Mouse (Mus musculus) CH12.LX (cell line): ENCODE data around the gene Akap7. TPM values are rescaled to one million over a fixed set of nuclear protein-coding genes. Genes with fewer than 3 reads are reported as not detected.

ENCODE experiments used
- DNase-seq: peaks from one replicate; pipeline ENCODE4 v3.0.0-alpha.2; 2013; ENCODE audit errors: extremely low read depth
- H3K27ac ChIP-seq: 2 replicates; pipeline ENCODE4 v1.5.1; 2012; ENCODE audit warnings: low read depth, mild to moderate bottlenecking, control low read depth, moderate library complexity; ENCODE audit not compliant: insufficient read depth
- H3K27me3 ChIP-seq: replicated peaks from 2 replicates; pipeline ENCODE3; 2012; ENCODE audit warnings: inconsistent platforms
- H3K36me3 ChIP-seq, 2 experiments: replicated peaks in 1 of 2; 2 replicates each; pipeline versions ENCODE3 to v1.6.1; 2012; ENCODE audit warnings: inconsistent platforms in 1 of 2, low read length in 1 of 2, mild to moderate bottlenecking in 1 of 2, mixed read lengths in 1 of 2, moderate library complexity in 1 of 2; ENCODE audit not compliant: control insufficient read depth in 1 of 2, insufficient read depth in 1 of 2
- H3K4me1 ChIP-seq, 2 experiments: 2 replicates each; pipeline ENCODE4 v1.6.1; 2012; ENCODE audit warnings: inconsistent platforms in 1 of 2, moderate library complexity in 1 of 2; ENCODE audit not compliant: insufficient read depth in 2 of 2, control insufficient read depth in 1 of 2
- H3K4me2 ChIP-seq: 2 replicates; pipeline ENCODE4 v1.6.1; 2012; ENCODE audit warnings: low read depth, mild to moderate bottlenecking, control low read depth; ENCODE audit not compliant: poor library complexity, insufficient read depth, severe bottlenecking
- H3K4me3 ChIP-seq, 3 experiments: fragments of 150-350 bp in 1 of 3; sonication (generic) in 1 of 3; replicated peaks in 1 of 3; 2 replicates each; pipeline versions ENCODE3 to v1.5.1; 2011 to 2012; ENCODE audit warnings: low read depth in 2 of 3, low read length in 2 of 3, mild to moderate bottlenecking in 2 of 3, moderate library complexity in 2 of 3, control low read depth in 1 of 3, improper control_type of control experiment in 1 of 3, inconsistent platforms in 1 of 3, mixed read lengths in 1 of 3; ENCODE audit not compliant: poor library complexity in 1 of 3
- H3K79me2 ChIP-seq: replicated peaks from 2 replicates; pipeline ENCODE4 v1.6.1; 2012; ENCODE audit warnings: mild to moderate bottlenecking, moderate library complexity; ENCODE audit not compliant: control insufficient read depth, poor library complexity, insufficient read depth, severe bottlenecking; ENCODE audit errors: extremely low read depth
- H3K9ac ChIP-seq: 2 replicates; pipeline ENCODE4 v1.6.1; 2012; ENCODE audit warnings: low read depth, mild to moderate bottlenecking, control low read depth, moderate library complexity; ENCODE audit not compliant: insufficient read depth
- H3K9me3 ChIP-seq: replicated peaks from 2 replicates; pipeline ENCODE3; 2012; ENCODE audit warnings: low read length, inconsistent platforms, mixed read lengths
- BHLHE40 ChIP-seq: IDR thresholded peaks from 2 replicates; pipeline ENCODE4 v1.6.1; 2011; ENCODE audit warnings: mild to moderate bottlenecking, low read depth, low read length, improper control_type of control experiment
- CTCF ChIP-seq, 2 experiments: IDR thresholded peaks in 1 of 2; conservative IDR thresholded peaks in 1 of 2; 2 replicates each; pipeline ENCODE4 v1.5.1; 2011 to 2012; ENCODE audit warnings: low read depth in 2 of 2, low read length in 2 of 2, improper control_type of control experiment in 1 of 2, inconsistent platforms in 1 of 2, mild to moderate bottlenecking in 1 of 2, moderate library complexity in 1 of 2
- EP300 ChIP-seq: IDR thresholded peaks from 2 replicates; pipeline ENCODE4 v1.6.1; 2011; ENCODE audit warnings: low read length, improper control_type of control experiment
- HCFC1 ChIP-seq: IDR thresholded peaks from 2 replicates; pipeline ENCODE4 v1.6.1; 2012; ENCODE audit warnings: low read depth, mild to moderate bottlenecking, inconsistent platforms, low read length, improper control_type of control experiment
- JUND ChIP-seq: conservative IDR thresholded peaks from 2 replicates; pipeline ENCODE4 v1.6.1; 2011; ENCODE audit warnings: low read depth, low read length, improper control_type of control experiment
- KAT2A ChIP-seq: IDR thresholded peaks from 2 replicates; pipeline ENCODE4 v1.6.1; 2012; ENCODE audit warnings: low read length, improper control_type of control experiment, inconsistent platforms; ENCODE audit not compliant: insufficient replicate concordance
- MAFK ChIP-seq: IDR thresholded peaks from 2 replicates; pipeline ENCODE4 v1.6.1; 2011; ENCODE audit warnings: low read length, improper control_type of control experiment; ENCODE audit not compliant: insufficient replicate concordance
- MEF2A ChIP-seq: IDR thresholded peaks from 2 replicates; pipeline ENCODE4 v1.6.1; 2014; ENCODE audit warnings: low read depth, mild to moderate bottlenecking, inconsistent platforms, low read length, improper control_type of control experiment, borderline replicate concordance
- NRF1 ChIP-seq: IDR thresholded peaks from 2 replicates; pipeline ENCODE4 v1.6.1; 2014; ENCODE audit warnings: low read depth, mild to moderate bottlenecking, inconsistent platforms, low read length, improper control_type of control experiment, moderate library complexity
- PAX5 ChIP-seq: IDR thresholded peaks from 2 replicates; pipeline ENCODE4 v1.6.1; 2012; ENCODE audit warnings: low read length, inconsistent platforms, mixed read lengths
- POLR2AphosphoS2 ChIP-seq: IDR thresholded peaks from 2 replicates; pipeline ENCODE4 v1.6.1; 2011; ENCODE audit warnings: low read depth, low read length, improper control_type of control experiment
- RAD21 ChIP-seq: IDR thresholded peaks from 2 replicates; pipeline ENCODE4 v1.6.1; 2011; ENCODE audit warnings: low read depth, mild to moderate bottlenecking, low read length, improper control_type of control experiment, moderate library complexity
- SIN3A ChIP-seq: IDR thresholded peaks from 2 replicates; pipeline ENCODE4 v1.6.1; 2012; ENCODE audit warnings: low read length, improper control_type of control experiment, inconsistent platforms
- SMC3 ChIP-seq: IDR thresholded peaks from 2 replicates; pipeline ENCODE4 v1.6.1; 2011; ENCODE audit warnings: low read depth, low read length, improper control_type of control experiment
- TCF12 ChIP-seq: IDR thresholded peaks from 2 replicates; pipeline ENCODE4 v1.6.1; 2014; ENCODE audit warnings: low read depth, mild to moderate bottlenecking, inconsistent platforms, low read length, improper control_type of control experiment
- UBTF ChIP-seq: IDR thresholded peaks from 2 replicates; pipeline ENCODE4 v1.6.1; 2012; ENCODE audit warnings: low read depth, mild to moderate bottlenecking, inconsistent platforms, low read length, improper control_type of control experiment, moderate library complexity
- ZKSCAN1 ChIP-seq: IDR thresholded peaks from 2 replicates; pipeline ENCODE4 v1.6.1; 2012; ENCODE audit warnings: low read depth, inconsistent platforms, low read length, improper control_type of control experiment, borderline replicate concordance
- ZMIZ1 ChIP-seq: IDR thresholded peaks from 2 replicates; pipeline ENCODE4 v1.6.1; 2012; ENCODE audit warnings: low read depth, mild to moderate bottlenecking, inconsistent platforms, low read length, improper control_type of control experiment
- ZNF384 ChIP-seq: IDR thresholded peaks from 2 replicates; pipeline ENCODE4 v1.6.1; 2012; ENCODE audit warnings: low read depth, low read length, improper control_type of control experiment, inconsistent platforms
- dilution Hi-C: fragments of 300-500 bp; cut with MboI; formaldehyde crosslinking; loops from 2 replicates; pipeline ENCODE4 v1.14.3; 2020; ENCODE audit warnings: low sequenced_read_pairs; ENCODE audit not compliant: extremely low pct_unique_long_range_greater_than_20kb, extremely low pct_ligation_motif_present
- in situ Hi-C: fragments of 300-500 bp; cut with MboI; formaldehyde crosslinking; loops from 3 replicates; pipeline ENCODE4 v1.14.3; 2019; ENCODE audit warnings: low sequenced_read_pairs, low pct_ligation_motif_present, low pct_unique_long_range_greater_than_20kb, mixed read lengths
- polyA plus RNA-seq: library from polyadenylated mRNA; unstranded; fragments of >175 nt; gene quantifications from 2 replicates; pipeline ENCODE4 v1.2.1, GENCODE M21; 2012; ENCODE audit warnings: low read depth; ENCODE audit not compliant: insufficient read length
- total RNA-seq, 2 experiments: library from RNA; depleted of rRNA; stranded (reverse); fragments of 300-350 nt in 1 of 2; fragments of >200 nt in 1 of 2; gene quantifications; 2 replicates each; pipeline ENCODE4 v1.2.3; 2012 to 2014

Gene Akap7
- total and polyA plus RNA-seq, 3 experiments: 6.2 to 12.1 (median 7.1) TPM

DNA sequence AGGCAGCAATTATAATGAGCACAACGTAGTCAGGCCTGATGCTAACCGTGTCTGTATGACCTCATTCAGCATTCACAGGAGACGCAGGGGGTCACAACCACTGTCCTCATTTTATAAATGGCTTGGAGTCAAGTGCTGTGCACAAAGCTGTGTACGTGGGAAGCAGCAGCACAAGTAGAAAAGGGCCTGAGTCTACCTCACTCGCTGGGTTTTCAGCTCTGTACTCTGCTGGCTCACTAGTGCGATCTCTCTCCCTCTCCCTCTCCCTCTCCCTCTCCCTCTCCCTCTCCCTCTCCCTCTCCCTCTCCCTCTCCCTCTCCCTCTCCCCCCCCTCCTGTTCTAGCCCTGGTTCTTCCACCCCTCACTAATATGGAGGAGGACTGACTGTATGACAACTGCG, 99.1 kb downstream of the Akap7 start:
- in situ Hi-C loops: no loop called here
- H3K79me2 ChIP-seq: no peaks in the 10 kb centered on the region
- H3K9me3 ChIP-seq: no peaks in the 10 kb centered on the region
- no peak overlapping the region for H3K9ac ChIP-seq
- DNase-seq: no peak
- dilution Hi-C loops: no loop called here
- no peak overlapping the region for H3K27ac ChIP-seq
- no peaks in the 10 kb centered on the region for H3K27me3 ChIP-seq
- H3K4me1 ChIP-seq: peaks cover 0 to 2% of the 10 kb centered on the region in 2 experiments; a peak in 1 of 4 replicates
- no peak for TF ChIP-seq POLR2AphosphoS2
- no peak for TF ChIP-seq TCF12
- TF ChIP-seq UBTF: no peak
- no peak for TF ChIP-seq KAT2A
- TF ChIP-seq ZMIZ1: no peak
- no peak for TF ChIP-seq MEF2A
- no peak for TF ChIP-seq HCFC1
- TF ChIP-seq EP300: no peak
- no peak for TF ChIP-seq ZNF384
- TF ChIP-seq JUND: no peak
- TF ChIP-seq ZKSCAN1: no peak
- TF ChIP-seq SIN3A: no peak
- no peak for TF ChIP-seq NRF1
- no peak for TF ChIP-seq BHLHE40
- no peak for TF ChIP-seq MAFK
- no peak overlapping the region for H3K4me3 ChIP-seq
- no peaks in the 10 kb centered on the region for H3K36me3 ChIP-seq
- no peak overlapping the region for H3K4me2 ChIP-seq

DNA sequence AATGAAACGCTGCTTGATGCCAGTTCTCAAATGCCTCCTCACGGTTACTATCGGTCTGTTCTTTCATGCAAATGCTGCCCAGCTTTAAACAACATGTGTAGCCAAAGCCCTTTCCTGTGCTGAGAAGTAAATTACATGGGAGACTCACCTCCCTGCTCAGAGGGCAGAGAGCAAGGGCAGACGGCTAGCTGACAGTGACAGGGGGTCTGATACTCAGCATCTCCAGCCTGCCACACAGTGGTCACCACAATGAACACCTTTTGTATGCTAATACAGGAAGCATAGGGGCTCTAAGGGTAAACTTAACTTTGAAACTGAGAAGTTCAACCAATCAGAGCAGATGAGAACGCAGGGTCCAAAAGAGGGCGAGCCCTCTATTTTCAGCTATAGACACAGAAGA, 99.8 kb downstream of the Akap7 start:
- DNase-seq: no peak
- H3K4me2 ChIP-seq: no peak overlapping the region
- no peak overlapping the region for H3K4me3 ChIP-seq
- in situ Hi-C loops (no loop called here), dilution Hi-C loops (no loop called here)
- no peaks in the 10 kb centered on the region for H3K79me2 ChIP-seq
- no peaks in the 10 kb centered on the region for H3K36me3 ChIP-seq
- no peak overlapping the region for H3K9ac ChIP-seq
- H3K27me3 ChIP-seq: no peaks in the 10 kb centered on the region
- H3K9me3 ChIP-seq: no peaks in the 10 kb centered on the region
- peaks cover 0 to 2% of the 10 kb centered on the region in 2 experiments; a peak in 1 of 4 replicates for H3K4me1 ChIP-seq
- TF ChIP-seq SMC3: peak; percentile 44
- peak in 1 of 2 experiments; percentile 56; a peak in 2 of 4 replicates for TF ChIP-seq CTCF (conservative IDR thresholded peaks at IDR 0.05 in 1 of 2, IDR thresholded peaks at IDR 0.05 in 1 of 2; ENCODE audit: low read depth in 2 of 2, low read length in 2 of 2)
- no peak for TF ChIP-seq HCFC1
- TF ChIP-seq RAD21: peak; percentile 34
- no peak for TF ChIP-seq PAX5
- no peak overlapping the region for H3K27ac ChIP-seq
